Mouse (Mus musculus): ENCODE data around the gene Prkx. TPM values are rescaled to one million over a fixed set of nuclear protein-coding genes. Genes with fewer than 3 reads are reported as not detected.

The Prkx gene
- polyA plus RNA-seq, 1 experiment from 2014 or later = 13.9 TPM

- Histone ChIP-seq H3K4me3 (replicated peaks; ENCODE audit: low read depth, low read length) (no peak overlapping the region), H3K27ac (no peak overlapping the region), H3K9ac (ENCODE audit: low read depth, low read length) (no peak overlapping the region), H3K4me1 (replicated peaks; ENCODE audit: insufficient read depth, low read length) (no peaks in the 10 kb centered on the region), H3K36me3 (ENCODE audit: insufficient read depth, low read length) (no peaks in the 10 kb centered on the region), H3K4me2 (ENCODE audit: low read length) (no peak overlapping the region), H3K9me3 (replicated peaks; ENCODE audit: low read length) (no peaks in the 10 kb centered on the region), H3K27me3 (ENCODE audit: insufficient read depth, low read length) (no peaks in the 10 kb centered on the region)
- no peak for TF ChIP-seq CTCF (IDR thresholded peaks at IDR 0.05; ENCODE audit: low read depth)
- WGBS = 82% methylated on average over 3 of the region's 3 CpGs
- DNase-seq (ENCODE audit: low spot score) (no peak), ATAC-seq (replicated peaks; ENCODE audit: low FRiP score, low read depth) (no peak)
These were observed 3.5 kb upstream of the Prkx start for GRCm38 (mm10) chrX:77799554-77799953.

- ATAC-seq (replicated peaks; ENCODE audit: low FRiP score, low read depth) (no peak), DNase-seq (ENCODE audit: low spot score) (no peak)
- Histone ChIP-seq H3K4me2 (ENCODE audit: low read length) (no peak overlapping the region), H3K4me3 (replicated peaks; ENCODE audit: low read depth, low read length) (no peak overlapping the region), H3K9me3 (replicated peaks; ENCODE audit: low read length) (no peaks in the 10 kb centered on the region), H3K4me1 (replicated peaks; ENCODE audit: insufficient read depth, low read length) (no peaks in the 10 kb centered on the region), H3K36me3 (ENCODE audit: insufficient read depth, low read length) (no peaks in the 10 kb centered on the region), H3K27me3 (ENCODE audit: insufficient read depth, low read length) (no peaks in the 10 kb centered on the region), H3K27ac (no peak overlapping the region), H3K9ac (ENCODE audit: low read depth, low read length) (no peak overlapping the region)
- TF ChIP-seq CTCF (IDR thresholded peaks at IDR 0.05; ENCODE audit: low read depth) = no peak
These were observed 1.7 kb upstream of the Prkx start for GRCm38 (mm10) chrX:77797801-77798200.

- Histone ChIP-seq H3K36me3 (ENCODE audit: insufficient read depth, low read length) (no peaks in the 10 kb centered on the region), H3K27ac (peak overlapping the region; percentile 92; the same call in 1 of the 2 replicates), H3K9ac (ENCODE audit: low read depth, low read length) (no peak overlapping the region), H3K4me3 (replicated peaks; ENCODE audit: low read depth, low read length) (no peak overlapping the region), H3K4me1 (replicated peaks; ENCODE audit: insufficient read depth, low read length) (no peaks in the 10 kb centered on the region), H3K27me3 (ENCODE audit: insufficient read depth, low read length) (no peaks in the 10 kb centered on the region), H3K9me3 (replicated peaks; ENCODE audit: low read length) (no peaks in the 10 kb centered on the region), H3K4me2 (ENCODE audit: low read length) (peak overlapping the region; percentile 61; the same call in 1 of the 2 replicates)
- peak; percentile 3 for DNase-seq (ENCODE audit: low spot score)
- ATAC-seq (replicated peaks; ENCODE audit: low FRiP score, low read depth) = no peak
- 57% methylated on average over 1 of the region's 1 CpGs for WGBS
- peak; percentile 25; the same call in 1 of the 2 replicates for TF ChIP-seq CTCF (IDR thresholded peaks at IDR 0.05; ENCODE audit: low read depth)
These were observed 838 bp upstream of the Prkx start for GRCm38 (mm10) chrX:77796916-77797315.

GRCm38 (mm10) chrX:77795858-77796174, 262 bp downstream of the Prkx start:
- Histone ChIP-seq H3K27me3 (ENCODE audit: insufficient read depth, low read length) (no peaks in the 10 kb centered on the region), H3K36me3 (ENCODE audit: insufficient read depth, low read length) (no peaks in the 10 kb centered on the region), H3K9ac (ENCODE audit: low read depth, low read length) (peak overlapping the region; percentile 63), H3K9me3 (replicated peaks; ENCODE audit: low read length) (no peaks in the 10 kb centered on the region), H3K4me3 (replicated peaks; ENCODE audit: low read depth, low read length) (peak overlapping the region; percentile 48), H3K27ac (peak overlapping the region; percentile 92; the same call in 1 of the 2 replicates), H3K4me2 (ENCODE audit: low read length) (peak overlapping the region; percentile 61), H3K4me1 (replicated peaks; ENCODE audit: insufficient read depth, low read length) (no peaks in the 10 kb centered on the region)
- no peak for TF ChIP-seq CTCF (IDR thresholded peaks at IDR 0.05; ENCODE audit: low read depth)
- peak; percentile 88 for DNase-seq (ENCODE audit: low spot score)
- 19% methylated on average over 29 of the region's 30 CpGs for WGBS
- peak; percentile 96 for ATAC-seq (replicated peaks; ENCODE audit: low FRiP score, low read depth)

GRCm38 (mm10) chrX:77794962-77795857, 868 bp downstream of the Prkx start:
- Histone ChIP-seq H3K9ac (ENCODE audit: low read depth, low read length) (peak overlapping the region; percentile 63), H3K36me3 (ENCODE audit: insufficient read depth, low read length) (no peaks in the 10 kb centered on the region), H3K4me3 (replicated peaks; ENCODE audit: low read depth, low read length) (peak overlapping the region; percentile 48), H3K9me3 (replicated peaks; ENCODE audit: low read length) (no peaks in the 10 kb centered on the region), H3K27ac (peak overlapping the region; percentile 92; the same call in 1 of the 2 replicates), H3K4me1 (replicated peaks; ENCODE audit: insufficient read depth, low read length) (no peaks in the 10 kb centered on the region), H3K4me2 (ENCODE audit: low read length) (peak overlapping the region; percentile 61), H3K27me3 (ENCODE audit: insufficient read depth, low read length) (no peaks in the 10 kb centered on the region)
- DNase-seq (ENCODE audit: low spot score) = peak; percentile 1
- no peak for TF ChIP-seq CTCF (IDR thresholded peaks at IDR 0.05; ENCODE audit: low read depth)
- WGBS = 25% methylated on average over 61 of the region's 61 CpGs
- peak; percentile 68 for ATAC-seq (replicated peaks; ENCODE audit: low FRiP score, low read depth)

- Histone ChIP-seq H3K27ac (no peak overlapping the region), H3K9ac (ENCODE audit: low read depth, low read length) (no peak overlapping the region), H3K9me3 (replicated peaks; ENCODE audit: low read length) (no peaks in the 10 kb centered on the region), H3K4me2 (ENCODE audit: low read length) (no peak overlapping the region), H3K36me3 (ENCODE audit: insufficient read depth, low read length) (no peaks in the 10 kb centered on the region), H3K27me3 (ENCODE audit: insufficient read depth, low read length) (no peaks in the 10 kb centered on the region), H3K4me1 (replicated peaks; ENCODE audit: insufficient read depth, low read length) (no peaks in the 10 kb centered on the region), H3K4me3 (replicated peaks; ENCODE audit: low read depth, low read length) (no peak overlapping the region)
- no peak for TF ChIP-seq CTCF (IDR thresholded peaks at IDR 0.05; ENCODE audit: low read depth)
- DNase-seq (ENCODE audit: low spot score) = peak; percentile 2
- no peak for ATAC-seq (replicated peaks; ENCODE audit: low FRiP score, low read depth)
- WGBS = 59% methylated on average over 3 of the region's 3 CpGs
These were observed 7.4 kb downstream of the Prkx start for GRCm38 (mm10) chrX:77788675-77789074.
